Mouse (Mus musculus): ENCODE measurements around the gene H2al1k. TPM values are rescaled to one million over a fixed set of nuclear protein-coding genes. Genes with fewer than 3 reads are reported as not detected.
"Not testable (repeated sequence)": the region's sequence is repeated elsewhere in the genome, so short reads cannot be mapped to it uniquely, and the experiment has no call there.

The H2al1k gene
- not detected in 2 replicates for polyA plus RNA-seq (2014; fragmentation: Nextera tagmentation; extraction: Ambion mirVana)

GRCm38 (mm10) chrX:9350327-9350726 is at the start of gene H2al1k:
Gene H2al1k (plus strand): TSS chrX:9350627.
- WGBS, result no CpG with 5 or more reads among the region's 2 CpGs
- H3K4me1 ChIP-seq (replicated peaks; ENCODE audit: control insufficient read depth, insufficient read depth, low read length); H3K9me3 ChIP-seq (ENCODE audit: control insufficient read depth, low read length); DNase-seq (ENCODE audit: low spot score); H3K27me3 ChIP-seq (replicated peaks; ENCODE audit: control insufficient read depth, insufficient read depth, low read length); H3K4me3 ChIP-seq (ENCODE audit: low read depth, low read length); H3K27ac ChIP-seq (ENCODE audit: low read depth); ATAC-seq (replicated peaks; ENCODE audit: low FRiP score, low TSS enrichment, low read depth); H3K9ac ChIP-seq (ENCODE audit: low read length); H3K36me3 ChIP-seq (ENCODE audit: control insufficient read depth, insufficient read depth, low read length); H3K4me2 ChIP-seq (ENCODE audit: low read length): not testable (repeated sequence)

GRCm38 (mm10) chrX:9302791-9303190 is 47.6 kb upstream of the H2al1k start:
- 83% methylated on average over 5 of the region's 5 CpGs for WGBS
- no peak overlapping the region for H3K9ac ChIP-seq (ENCODE audit: low read length)
- ATAC-seq (replicated peaks; ENCODE audit: low FRiP score, low TSS enrichment, low read depth), result no peak

GRCm38 (mm10) chrX:9303455-9303854 is 47.0 kb upstream of the H2al1k start:
- ATAC-seq (replicated peaks; ENCODE audit: low FRiP score, low TSS enrichment, low read depth) (no peak), DNase-seq (ENCODE audit: low spot score) (no peak)
- Histone ChIP-seq H3K36me3 (ENCODE audit: control insufficient read depth, insufficient read depth, low read length) (no peaks in the 10 kb centered on the region), H3K27ac (ENCODE audit: low read depth) (no peak overlapping the region), H3K9ac (ENCODE audit: low read length) (no peak overlapping the region), H3K4me2 (ENCODE audit: low read length) (no peak overlapping the region), H3K27me3 (replicated peaks; ENCODE audit: control insufficient read depth, insufficient read depth, low read length) (no peaks in the 10 kb centered on the region), H3K4me1 (replicated peaks; ENCODE audit: control insufficient read depth, insufficient read depth, low read length) (no peaks in the 10 kb centered on the region), H3K9me3 (ENCODE audit: control insufficient read depth, low read length) (no peaks in the 10 kb centered on the region), H3K4me3 (ENCODE audit: low read depth, low read length) (no peak overlapping the region)
- 65% methylated on average over 1 of the region's 1 CpGs for WGBS

More at GRCm38 (mm10) chrX:9302791-9303190, 47.6 kb upstream of the H2al1k start:
- no peak for DNase-seq (ENCODE audit: low spot score)
- H3K4me3 ChIP-seq (ENCODE audit: low read depth, low read length), result no peak overlapping the region
- no peaks in the 10 kb centered on the region for H3K27me3 ChIP-seq (replicated peaks; ENCODE audit: control insufficient read depth, insufficient read depth, low read length)
- no peak overlapping the region for H3K27ac ChIP-seq (ENCODE audit: low read depth)
- H3K4me2 ChIP-seq (ENCODE audit: low read length), result no peak overlapping the region
- H3K36me3 ChIP-seq (ENCODE audit: control insufficient read depth, insufficient read depth, low read length), result no peaks in the 10 kb centered on the region
- no peaks in the 10 kb centered on the region for H3K9me3 ChIP-seq (ENCODE audit: control insufficient read depth, low read length)
- H3K4me1 ChIP-seq (replicated peaks; ENCODE audit: control insufficient read depth, insufficient read depth, low read length), result no peaks in the 10 kb centered on the region

- not testable (repeated sequence) for H3K9me3 ChIP-seq (ENCODE audit: control insufficient read depth, low read length); H3K36me3 ChIP-seq (ENCODE audit: control insufficient read depth, insufficient read depth, low read length); H3K9ac ChIP-seq (ENCODE audit: low read length); H3K27ac ChIP-seq (ENCODE audit: low read depth); H3K27me3 ChIP-seq (replicated peaks; ENCODE audit: control insufficient read depth, insufficient read depth, low read length); H3K4me1 ChIP-seq (replicated peaks; ENCODE audit: control insufficient read depth, insufficient read depth, low read length); DNase-seq (ENCODE audit: low spot score); H3K4me3 ChIP-seq (ENCODE audit: low read depth, low read length); ATAC-seq (replicated peaks; ENCODE audit: low FRiP score, low TSS enrichment, low read depth); H3K4me2 ChIP-seq (ENCODE audit: low read length)
Observed at GRCm38 (mm10) chrX:9316457-9316856, 34.0 kb upstream of the H2al1k start.

GRCm38 (mm10) chrX:9327954-9328353 is 22.5 kb upstream of the H2al1k start:
- ATAC-seq (replicated peaks; ENCODE audit: low FRiP score, low TSS enrichment, low read depth); H3K27ac ChIP-seq (ENCODE audit: low read depth); H3K9me3 ChIP-seq (ENCODE audit: control insufficient read depth, low read length); H3K27me3 ChIP-seq (replicated peaks; ENCODE audit: control insufficient read depth, insufficient read depth, low read length); DNase-seq (ENCODE audit: low spot score); H3K9ac ChIP-seq (ENCODE audit: low read length); H3K4me2 ChIP-seq (ENCODE audit: low read length); H3K4me1 ChIP-seq (replicated peaks; ENCODE audit: control insufficient read depth, insufficient read depth, low read length); H3K4me3 ChIP-seq (ENCODE audit: low read depth, low read length); H3K36me3 ChIP-seq (ENCODE audit: control insufficient read depth, insufficient read depth, low read length): not testable (repeated sequence)
- 83% methylated on average over 17 of the region's 26 CpGs for WGBS

- not testable (repeated sequence) for DNase-seq (ENCODE audit: low spot score); H3K4me3 ChIP-seq (ENCODE audit: low read depth, low read length); H3K4me2 ChIP-seq (ENCODE audit: low read length); H3K27me3 ChIP-seq (replicated peaks; ENCODE audit: control insufficient read depth, insufficient read depth, low read length); H3K9me3 ChIP-seq (ENCODE audit: control insufficient read depth, low read length); ATAC-seq (replicated peaks; ENCODE audit: low FRiP score, low TSS enrichment, low read depth); H3K4me1 ChIP-seq (replicated peaks; ENCODE audit: control insufficient read depth, insufficient read depth, low read length); H3K9ac ChIP-seq (ENCODE audit: low read length); H3K27ac ChIP-seq (ENCODE audit: low read depth); H3K36me3 ChIP-seq (ENCODE audit: control insufficient read depth, insufficient read depth, low read length)
- WGBS, result 85% methylated on average over 12 of the region's 12 CpGs
Observed at GRCm38 (mm10) chrX:9332366-9332962, 18.0 kb upstream of the H2al1k start.

- not testable (repeated sequence) for H3K4me2 ChIP-seq (ENCODE audit: low read length); H3K4me3 ChIP-seq (ENCODE audit: low read depth, low read length); H3K27me3 ChIP-seq (replicated peaks; ENCODE audit: control insufficient read depth, insufficient read depth, low read length); DNase-seq (ENCODE audit: low spot score); H3K9me3 ChIP-seq (ENCODE audit: control insufficient read depth, low read length); H3K9ac ChIP-seq (ENCODE audit: low read length); H3K4me1 ChIP-seq (replicated peaks; ENCODE audit: control insufficient read depth, insufficient read depth, low read length); H3K36me3 ChIP-seq (ENCODE audit: control insufficient read depth, insufficient read depth, low read length); ATAC-seq (replicated peaks; ENCODE audit: low FRiP score, low TSS enrichment, low read depth); H3K27ac ChIP-seq (ENCODE audit: low read depth)
- 74% methylated on average over 2 of the region's 2 CpGs for WGBS
Observed at GRCm38 (mm10) chrX:9333035-9333434, 17.4 kb upstream of the H2al1k start.

- H3K4me3 ChIP-seq (ENCODE audit: low read depth, low read length); H3K27me3 ChIP-seq (replicated peaks; ENCODE audit: control insufficient read depth, insufficient read depth, low read length); ATAC-seq (replicated peaks; ENCODE audit: low FRiP score, low TSS enrichment, low read depth); H3K27ac ChIP-seq (ENCODE audit: low read depth); H3K4me2 ChIP-seq (ENCODE audit: low read length); H3K36me3 ChIP-seq (ENCODE audit: control insufficient read depth, insufficient read depth, low read length); DNase-seq (ENCODE audit: low spot score); H3K9ac ChIP-seq (ENCODE audit: low read length); H3K4me1 ChIP-seq (replicated peaks; ENCODE audit: control insufficient read depth, insufficient read depth, low read length); H3K9me3 ChIP-seq (ENCODE audit: control insufficient read depth, low read length): not testable (repeated sequence)
- 57% methylated on average over 1 of the region's 1 CpGs for WGBS
Observed at GRCm38 (mm10) chrX:9334996-9335395, 15.4 kb upstream of the H2al1k start.

- not testable (repeated sequence) for H3K4me1 ChIP-seq (replicated peaks; ENCODE audit: control insufficient read depth, insufficient read depth, low read length); H3K4me2 ChIP-seq (ENCODE audit: low read length); DNase-seq (ENCODE audit: low spot score); H3K27me3 ChIP-seq (replicated peaks; ENCODE audit: control insufficient read depth, insufficient read depth, low read length); H3K4me3 ChIP-seq (ENCODE audit: low read depth, low read length); H3K9me3 ChIP-seq (ENCODE audit: control insufficient read depth, low read length); H3K36me3 ChIP-seq (ENCODE audit: control insufficient read depth, insufficient read depth, low read length); ATAC-seq (replicated peaks; ENCODE audit: low FRiP score, low TSS enrichment, low read depth); H3K27ac ChIP-seq (ENCODE audit: low read depth); H3K9ac ChIP-seq (ENCODE audit: low read length)
- WGBS, result 43% methylated on average over 1 of the region's 2 CpGs
Observed at GRCm38 (mm10) chrX:9374012-9374411, 23.6 kb downstream of the H2al1k start.
